Mouse (Mus musculus) testis, adult 2 months (tissue): Measurements from ENCODE around the gene Egfl6.

Source experiments
- CTCF ChIP-seq: fragments of 200-500 bp; IDR thresholded peaks from 2 replicates; pipeline ENCODE4 v1.5.1; 2012; ENCODE audit warnings: low read depth, mild to moderate bottlenecking, inconsistent platforms, low read length, moderate library complexity; ENCODE audit not compliant: control insufficient read depth, insufficient read depth, insufficient replicate concordance
- POLR2A ChIP-seq: fragments of 200-500 bp; IDR thresholded peaks from 2 replicates; pipeline ENCODE4 v1.6.1; 2012; ENCODE audit warnings: low read depth, mild to moderate bottlenecking, inconsistent platforms, low read length, moderate library complexity; ENCODE audit not compliant: control insufficient read depth

GRCm38 (mm10) chrX:166559333-166559732 lies 26.2 kb downstream of the Egfl6 start:
- no peak for TF ChIP-seq CTCF
- no peak for TF ChIP-seq POLR2A
